Mouse (Mus musculus): ENCODE measurements around the gene Adrm1.

- TF ChIP-seq CTCF (IDR thresholded peaks at IDR 0.05; ENCODE audit: extremely low read depth, insufficient read depth, low read length): no peak
- TF ChIP-seq POLR2A (IDR thresholded peaks at IDR 0.05; ENCODE audit: extremely low read depth, insufficient read depth, low read length): no peak
These were observed 37.7 kb downstream of the Adrm1 start for GRCm38 (mm10) chr2:180208976-180209375.
